9 mouse cellular contexts compared by ENCODE assay signal in genomic region chr9:106123599-106123998, GRCm38 (mm10). TPM values are rescaled to one million over a fixed set of nuclear protein-coding genes. Genes with fewer than 3 reads are reported as not detected.
DNase-seq lines count a peak whose midpoint lies in the region; ATAC-seq and TF ChIP-seq lines count a peak whose summit lies in the region.
"Had no signal": no experiment of that assay in that cellular context is flagged by ENCODE, and none has a peak within 500 bp of the region (broad histone marks: within the 10 kb centered on the region; RNA-seq: fewer than 3 reads in every experiment).

No protein-coding gene starts in this region.

- H3K27ac ChIP-seq in midbrain, embryonic 14.5 days (replicated peaks; ENCODE audit: low read depth, low read length) = no peak overlapping the region
- H3K27ac ChIP-seq in midbrain, embryonic 13.5 days = no peak overlapping the region
- no peak overlapping the region for H3K27ac ChIP-seq in cortical plate, adult 2 months (ENCODE audit: insufficient read depth, low read length)
- H3K27ac ChIP-seq in limb, embryonic 11.5 days (replicated peaks; ENCODE audit: low read depth, low read length) = no peak overlapping the region
- H3K27ac ChIP-seq in small intestine, adult 2 months (ENCODE audit: insufficient read depth, low read depth, low read length) = no peak overlapping the region

- H3K4me3 ChIP-seq in midbrain, embryonic 14.5 days (replicated peaks; ENCODE audit: low read depth, low read length) = no peak overlapping the region
- no peak overlapping the region for H3K4me3 ChIP-seq in midbrain, embryonic 13.5 days (replicated peaks)
- no peak overlapping the region for H3K4me3 ChIP-seq in cortical plate, adult 2 months (ENCODE audit: insufficient read depth, low read length)
- H3K4me3 ChIP-seq in limb, embryonic 11.5 days (ENCODE audit: low read depth, low read length) = no peak overlapping the region
- H3K4me3 ChIP-seq in small intestine, adult 2 months (ENCODE audit: low read depth, low read length) = no peak overlapping the region
- H3K4me3 ChIP-seq: midbrain, embryonic 12.5 days had no signal

- H3K36me3 ChIP-seq in midbrain, embryonic 14.5 days (ENCODE audit: control insufficient read depth, insufficient read depth, low read length) = no peaks in the 10 kb centered on the region
- no peaks in the 10 kb centered on the region for H3K36me3 ChIP-seq in midbrain, embryonic 13.5 days
- no peaks in the 10 kb centered on the region for H3K36me3 ChIP-seq in limb, embryonic 11.5 days (ENCODE audit: control insufficient read depth, insufficient read depth, low read length)
- no peaks in the 10 kb centered on the region for H3K36me3 ChIP-seq in small intestine, adult 2 months (ENCODE audit: control insufficient read depth, insufficient read depth, low read length)
- H3K36me3 ChIP-seq: midbrain, embryonic 12.5 days had no signal

- no peaks in the 10 kb centered on the region for H3K9me3 ChIP-seq in midbrain, embryonic 14.5 days (ENCODE audit: control insufficient read depth, low read length)
- no peaks in the 10 kb centered on the region for H3K9me3 ChIP-seq in midbrain, embryonic 13.5 days
- no peaks in the 10 kb centered on the region for H3K9me3 ChIP-seq in limb, embryonic 11.5 days (ENCODE audit: control insufficient read depth, low read length)
- H3K9me3 ChIP-seq: midbrain, embryonic 12.5 days had no signal

- TF ChIP-seq CTCF in cortical plate, adult 2 months (IDR thresholded peaks at IDR 0.05; ENCODE audit: extremely low read depth, insufficient read depth, low read length) = peak; percentile 84
- peak; percentile 43; the same call in 1 of the 2 replicates for TF ChIP-seq CTCF in small intestine, adult 2 months (IDR thresholded peaks at IDR 0.05; ENCODE audit: extremely low read depth, insufficient read length, insufficient replicate concordance, low read depth, low read length)

- H3K4me1 ChIP-seq in midbrain, embryonic 14.5 days (ENCODE audit: control insufficient read depth, insufficient read depth, low read length) = peaks cover 27% of the 10 kb centered on the region
- peaks cover 37% of the 10 kb centered on the region for H3K4me1 ChIP-seq in midbrain, embryonic 13.5 days (replicated peaks)
- no peaks in the 10 kb centered on the region for H3K4me1 ChIP-seq in cortical plate, adult 2 months (ENCODE audit: control insufficient read depth, insufficient read depth, low read length)
- H3K4me1 ChIP-seq in limb, embryonic 11.5 days (ENCODE audit: control insufficient read depth, insufficient read depth, low read length) = no peaks in the 10 kb centered on the region
- H3K4me1 ChIP-seq in small intestine, adult 2 months (ENCODE audit: control insufficient read depth, insufficient read depth, insufficient read length, low read length) = no peaks in the 10 kb centered on the region

- no peak overlapping the region for H3K4me2 ChIP-seq in midbrain, embryonic 14.5 days (ENCODE audit: low read length)
- H3K4me2 ChIP-seq in midbrain, embryonic 13.5 days (replicated peaks) = no peak overlapping the region
- no peak overlapping the region for H3K4me2 ChIP-seq in limb, embryonic 11.5 days (ENCODE audit: low read depth, severe bottlenecking)
- H3K4me2 ChIP-seq: midbrain, embryonic 12.5 days had no signal

- no peak for TF ChIP-seq POLR2A in cortical plate, adult 2 months (IDR thresholded peaks at IDR 0.05; ENCODE audit: extremely low read depth, insufficient read depth, low read length)
- TF ChIP-seq POLR2A in small intestine, adult 2 months (IDR thresholded peaks at IDR 0.05; ENCODE audit: low read depth, low read length) = no peak

- H3K9ac ChIP-seq in midbrain, embryonic 14.5 days (replicated peaks; ENCODE audit: low read length) = no peak overlapping the region
- H3K9ac ChIP-seq in midbrain, embryonic 13.5 days (replicated peaks) = no peak overlapping the region
- H3K9ac ChIP-seq in limb, embryonic 11.5 days (ENCODE audit: low read length) = no peak overlapping the region
- H3K9ac ChIP-seq: midbrain, embryonic 12.5 days had no signal

- H3K27me3 ChIP-seq in midbrain, embryonic 14.5 days (ENCODE audit: control insufficient read depth, insufficient read depth, low read length) = no peaks in the 10 kb centered on the region
- no peaks in the 10 kb centered on the region for H3K27me3 ChIP-seq in midbrain, embryonic 13.5 days
- H3K27me3 ChIP-seq in limb, embryonic 11.5 days (ENCODE audit: control insufficient read depth, insufficient read depth, low read length) = no peaks in the 10 kb centered on the region
- H3K27me3 ChIP-seq in small intestine, adult 2 months (ENCODE audit: control insufficient read depth, insufficient read depth, low read length) = no peaks in the 10 kb centered on the region
- H3K27me3 ChIP-seq: midbrain, embryonic 12.5 days had no signal

- ATAC-seq in midbrain, embryonic 14.5 days (ENCODE audit: low FRiP score, low TSS enrichment) = no peak
- ATAC-seq in midbrain, embryonic 13.5 days = no peak
- ATAC-seq in limb, embryonic 11.5 days (ENCODE audit: insufficient number of reproducible peaks, low FRiP score, low TSS enrichment, low read depth) = no peak
- ATAC-seq in erythroblast, adult 5-6 weeks (replicated peaks; ENCODE audit: low FRiP score, poor library complexity, severe bottlenecking) = no peak

- peak; percentile 27 to 67 for DNase-seq in cerebellum, postnatal 25 days
- DNase-seq in cerebellum, adult 9-10 months = no peak
- peak; percentile 83 for DNase-seq in midbrain, embryonic 14.5 days
- peak; percentile 41 for DNase-seq in limb, embryonic 11.5 days (ENCODE audit: low spot score)

- 54% methylated on average over 4 of the region's 4 CpGs for WGBS in midbrain, embryonic 14.5 days
- 48% methylated on average over 4 of the region's 4 CpGs for WGBS in midbrain, embryonic 13.5 days
- 44% methylated on average over 4 of the region's 4 CpGs for WGBS in limb, embryonic 11.5 days
- 49% methylated on average over 4 of the region's 4 CpGs for WGBS in small intestine, adult 2 months

RNA-seq across cellular contexts. Expression of gene Col6a4, which starts 27.0 kb away (rescaled TPM):
- 0.38 and 0.81 TPM in 2 replicates for polyA plus RNA-seq in midbrain, embryonic 14.5 days (2014; fragmentation: Nextera tagmentation; extraction: Ambion mirVana)
- polyA plus RNA-seq in midbrain, embryonic 13.5 days (2015; fragmentation: Nextera tagmentation; extraction: Ambion mirVana) = 0.28 and 0.36 TPM in 2 replicates
- 2.1 and 3.9 TPM in 2 replicates for polyA plus RNA-seq in cortical plate, adult 2 months (2012; rRNA removed)
- not detected in 2 replicates for polyA plus RNA-seq in limb, embryonic 11.5 days (2014; fragmentation: Nextera tagmentation; extraction: Ambion mirVana)
- 8.5 and 25.0 TPM in 2 replicates for polyA plus RNA-seq in small intestine, adult 2 months (2012; rRNA removed)
- total RNA-seq in erythroblast, adult 5-6 weeks (2015; ENCODE audit: low replicate concordance) = not detected in 2 replicates
- total RNA-seq in erythroblast, adult 5-6 weeks (2017; ENCODE audit: low replicate concordance) = not detected in 2 replicates

RNA-seq across cellular contexts. Expression of gene Glyctk, which starts 34.3 kb away (rescaled TPM):
- polyA plus RNA-seq in midbrain, embryonic 14.5 days (2014; fragmentation: Nextera tagmentation; extraction: Ambion mirVana) = 4.6 and 6.8 TPM in 2 replicates
- polyA plus RNA-seq in midbrain, embryonic 13.5 days (2015; fragmentation: Nextera tagmentation; extraction: Ambion mirVana) = 10.1 TPM in 2 replicates
- polyA plus RNA-seq in cortical plate, adult 2 months (2012; rRNA removed) = 3.1 TPM in 2 replicates
- 1.2 and 2.1 TPM in 2 replicates for polyA plus RNA-seq in limb, embryonic 11.5 days (2014; fragmentation: Nextera tagmentation; extraction: Ambion mirVana)
- polyA plus RNA-seq in small intestine, adult 2 months (2012; rRNA removed) = 11.7 and 20.9 TPM in 2 replicates
- total RNA-seq in erythroblast, adult 5-6 weeks (2015; ENCODE audit: low replicate concordance) = 0.84 TPM in 1 of 2 replicates, not detected in the other
- 0.60 TPM in 1 of 2 replicates, not detected in the other for total RNA-seq in erythroblast, adult 5-6 weeks (2017; ENCODE audit: low replicate concordance)

RNA-seq across cellular contexts. Expression of gene Wdr82, which starts 47.1 kb away (rescaled TPM):
- polyA plus RNA-seq in midbrain, embryonic 14.5 days (2014; fragmentation: Nextera tagmentation; extraction: Ambion mirVana) = 54.0 and 75.3 TPM in 2 replicates
- polyA plus RNA-seq in midbrain, embryonic 13.5 days (2015; fragmentation: Nextera tagmentation; extraction: Ambion mirVana) = 36.0 and 42.5 TPM in 2 replicates
- polyA plus RNA-seq in cortical plate, adult 2 months (2012; rRNA removed) = 95.4 and 103 TPM in 2 replicates
- 26.4 and 31.3 TPM in 2 replicates for polyA plus RNA-seq in limb, embryonic 11.5 days (2014; fragmentation: Nextera tagmentation; extraction: Ambion mirVana)
- polyA plus RNA-seq in small intestine, adult 2 months (2012; rRNA removed) = 16.9 and 33.1 TPM in 2 replicates
- total RNA-seq in erythroblast, adult 5-6 weeks (2015; ENCODE audit: low replicate concordance) = 16.5 and 18.6 TPM in 2 replicates
- total RNA-seq in erythroblast, adult 5-6 weeks (2017; ENCODE audit: low replicate concordance) = 19.7 and 23.3 TPM in 2 replicates
